Mouse (Mus musculus) testis, adult 2 months (tissue): ENCODE measurements around the gene Ostc. TPM values are rescaled to one million over a fixed set of nuclear protein-coding genes. Genes with fewer than 3 reads are reported as not detected.

Experiments used
- H3K27ac ChIP-seq: fragments of 200-500 bp; 2 replicates; pipeline ENCODE4 v1.5.1; 2012; ENCODE audit warnings: low read depth, low read length; ENCODE audit not compliant: control insufficient read depth, insufficient read depth
- H3K27me3 ChIP-seq: fragments of 200-500 bp; 2 replicates; pipeline ENCODE4 v1.6.1; 2012; ENCODE audit warnings: mild to moderate bottlenecking, low read length, moderate library complexity; ENCODE audit not compliant: control insufficient read depth, insufficient read depth
- H3K36me3 ChIP-seq: fragments of 200-500 bp; 2 replicates; pipeline ENCODE4 v1.6.1; 2012; ENCODE audit warnings: mild to moderate bottlenecking, low read length; ENCODE audit not compliant: control insufficient read depth, insufficient read depth
- H3K4me1 ChIP-seq: fragments of 200-500 bp; 2 replicates; pipeline ENCODE4 v1.6.1; 2012; ENCODE audit warnings: low read length; ENCODE audit not compliant: control insufficient read depth, insufficient read depth
- H3K4me3 ChIP-seq: fragments of 200-500 bp; 2 replicates; pipeline ENCODE4 v1.5.1; 2012; ENCODE audit warnings: low read depth, mild to moderate bottlenecking, low read length, moderate library complexity, mixed read lengths; ENCODE audit not compliant: control insufficient read depth
- CTCF ChIP-seq: fragments of 200-500 bp; IDR thresholded peaks from 2 replicates; pipeline ENCODE4 v1.5.1; 2012; ENCODE audit warnings: low read depth, mild to moderate bottlenecking, inconsistent platforms, low read length, moderate library complexity; ENCODE audit not compliant: control insufficient read depth, insufficient read depth, insufficient replicate concordance
- POLR2A ChIP-seq: fragments of 200-500 bp; IDR thresholded peaks from 2 replicates; pipeline ENCODE4 v1.6.1; 2012; ENCODE audit warnings: low read depth, mild to moderate bottlenecking, inconsistent platforms, low read length, moderate library complexity; ENCODE audit not compliant: control insufficient read depth
- polyA plus RNA-seq: library from polyadenylated mRNA; depleted of rRNA; stranded (reverse); fragments of >200 nt; gene quantifications from 2 replicates; pipeline ENCODE4 v1.2.3, GENCODE M21; 2012; rRNA removed

The Ostc gene
- polyA plus RNA-seq, 1 experiment, result 27.2 TPM

DNA sequence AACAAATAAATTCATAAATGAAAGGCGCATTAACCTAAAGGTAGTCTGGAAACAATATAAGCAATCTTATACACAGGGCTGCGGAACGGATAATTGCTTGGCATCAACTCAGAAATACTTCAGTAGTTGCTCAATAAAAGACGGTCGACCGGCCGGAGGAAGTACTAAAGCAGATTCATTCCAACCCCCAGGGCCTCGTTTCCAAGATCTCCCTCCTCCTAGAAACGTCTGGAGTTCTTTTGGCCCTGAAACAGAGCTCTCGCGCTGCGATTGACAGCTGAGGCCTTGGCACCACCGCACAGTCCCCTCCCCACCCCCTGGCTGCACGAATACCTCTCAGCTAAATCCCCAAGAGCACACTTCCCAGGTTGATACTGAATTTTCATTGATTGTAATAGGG, 38.0 kb downstream of the Ostc start:
- TF ChIP-seq POLR2A, result no peak
- TF ChIP-seq CTCF, result no peak

DNA sequence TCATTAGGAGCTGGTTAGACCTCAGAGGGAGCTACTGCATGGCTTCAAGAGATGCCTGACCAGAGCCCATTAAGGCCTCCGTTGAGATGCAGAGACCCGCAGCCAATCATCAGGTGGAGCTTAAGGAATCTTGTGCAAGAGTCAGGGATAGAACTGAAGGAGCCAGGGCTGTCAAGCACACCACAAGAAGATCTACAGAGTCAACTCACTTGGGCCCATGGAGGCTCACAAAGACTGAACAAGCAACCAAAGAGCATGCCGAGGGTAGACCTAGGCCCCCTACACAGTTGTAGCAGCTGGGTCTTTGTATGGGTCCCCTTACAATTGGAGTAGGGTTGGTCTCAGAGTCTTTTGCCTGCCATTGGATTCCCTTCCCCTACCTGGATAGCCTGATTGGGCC, 46.7 kb downstream of the Ostc start:
- TF ChIP-seq POLR2A (no peak), CTCF (no peak)
- Histone ChIP-seq H3K36me3 (no peaks in the 10 kb centered on the region), H3K4me1 (no peaks in the 10 kb centered on the region), H3K27ac (no peak overlapping the region), H3K4me3 (no peak overlapping the region), H3K27me3 (no peaks in the 10 kb centered on the region)

More for the DNA sequence above, 38.0 kb downstream of the Ostc start:
- no peaks in the 10 kb centered on the region; the same call in 1 of the 2 replicates for H3K4me1 ChIP-seq
- H3K36me3 ChIP-seq, result no peaks in the 10 kb centered on the region
- no peak overlapping the region for H3K4me3 ChIP-seq
- H3K27ac ChIP-seq, result no peak overlapping the region
- no peaks in the 10 kb centered on the region for H3K27me3 ChIP-seq

DNA sequence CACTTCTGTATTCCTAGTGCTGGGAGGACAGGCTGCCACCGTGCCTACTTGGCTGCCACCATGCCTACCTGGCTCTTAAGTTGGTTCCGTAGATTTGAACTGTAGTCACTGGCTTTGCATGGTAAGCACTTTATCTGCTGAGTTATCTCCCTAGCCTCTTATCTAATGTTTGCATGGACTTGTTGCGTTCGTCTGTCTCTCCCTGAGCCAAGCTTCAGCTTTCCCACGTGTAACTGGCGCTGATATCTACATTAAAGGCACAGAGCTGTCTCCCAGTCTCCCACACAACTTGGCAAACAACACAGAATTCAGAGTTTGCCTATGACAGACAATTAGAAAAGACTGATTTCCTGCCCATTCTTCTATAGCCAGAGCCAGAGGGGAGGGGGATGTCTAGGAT, 48.6 kb downstream of the Ostc start:
- Histone ChIP-seq H3K36me3 (no peaks in the 10 kb centered on the region), H3K27me3 (no peaks in the 10 kb centered on the region), H3K27ac (no peak overlapping the region), H3K4me1 (no peaks in the 10 kb centered on the region), H3K4me3 (no peak overlapping the region)
- TF ChIP-seq POLR2A (no peak), CTCF (no peak)

DNA sequence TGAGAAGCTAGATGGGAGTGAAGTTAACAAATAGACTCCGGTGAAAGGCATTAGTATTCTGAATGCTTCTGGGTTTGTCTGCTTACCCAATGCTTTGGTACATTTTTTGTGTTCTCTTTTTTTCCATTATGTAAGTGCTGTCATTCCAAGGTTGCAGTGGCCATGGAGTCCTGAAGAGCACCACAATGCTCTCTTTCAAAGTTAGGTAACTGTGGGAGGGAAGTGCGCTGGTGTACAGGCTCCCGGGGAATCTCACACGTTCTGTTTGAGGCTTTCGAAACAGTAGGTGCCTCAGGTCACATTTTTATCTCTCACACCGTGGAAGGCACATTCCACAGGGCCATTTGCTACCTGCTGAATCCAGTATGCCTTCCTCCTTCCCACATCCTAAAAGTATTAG, 59.7 kb downstream of the Ostc start:
- Histone ChIP-seq H3K27me3 (no peaks in the 10 kb centered on the region), H3K4me1 (no peaks in the 10 kb centered on the region), H3K4me3 (no peak overlapping the region), H3K36me3 (no peaks in the 10 kb centered on the region), H3K27ac (no peak overlapping the region)
- no peak for TF ChIP-seq POLR2A
- no peak for TF ChIP-seq CTCF

DNA sequence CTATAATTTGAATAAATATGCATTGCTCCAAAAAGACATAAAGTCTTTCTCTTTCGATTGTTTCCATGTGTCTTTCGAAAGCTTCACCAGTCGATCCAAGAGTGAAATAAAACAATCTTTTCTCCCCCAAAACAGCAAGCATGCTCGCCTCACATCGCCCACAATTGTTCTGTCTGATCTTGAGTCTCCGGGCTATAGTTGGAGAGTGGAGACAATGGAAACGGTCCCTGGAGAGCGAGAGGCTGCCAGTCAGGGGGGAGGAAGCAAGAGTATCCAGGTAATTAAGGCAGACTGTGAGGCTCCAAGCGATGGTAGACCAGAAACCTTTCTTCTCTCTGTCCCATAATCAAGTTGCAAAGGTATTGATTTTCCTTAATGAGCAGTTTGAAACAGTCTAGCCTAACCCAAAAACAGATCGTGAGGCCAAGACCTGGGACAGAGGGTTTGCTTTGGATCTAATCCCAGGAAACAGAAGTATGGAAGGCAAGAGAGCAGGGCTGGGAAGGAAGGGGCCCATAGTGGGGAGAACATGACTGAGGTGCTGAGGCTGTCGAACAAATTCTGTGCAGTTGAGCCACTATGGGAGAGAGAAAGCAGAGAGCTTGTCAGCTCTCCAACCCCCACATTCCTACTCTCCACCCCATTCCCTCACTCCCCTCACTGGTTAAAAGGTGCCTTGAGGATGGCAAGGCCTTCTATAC, 63.0 kb downstream of the Ostc start:
- H3K36me3 ChIP-seq, result no peaks in the 10 kb centered on the region
- TF ChIP-seq POLR2A (no peak), CTCF (no peak)
- H3K27ac ChIP-seq, result no peak overlapping the region
- no peaks in the 10 kb centered on the region for H3K4me1 ChIP-seq
- no peak overlapping the region for H3K4me3 ChIP-seq
- H3K27me3 ChIP-seq, result no peaks in the 10 kb centered on the region

Other genes starting within 250 kb of the Ostc start
- not detected in 2 replicates for gene Etnppl, start 92.0 kb downstream of the Ostc start, polyA plus RNA-seq
- gene Rpl34, start 21.0 kb upstream of the Ostc start, polyA plus RNA-seq, result 979 and 1,049 TPM in 2 replicates